30 mouse cellular contexts compared by ENCODE assay signal in genomic region chr6:70760951-70761350, GRCm38 (mm10). TPM values are rescaled to one million over a fixed set of nuclear protein-coding genes. Genes with fewer than 3 reads are reported as not detected.
DNase-seq lines count a peak whose midpoint lies in the region; ATAC-seq lines count a peak whose summit lies in the region.
"Had no signal": no experiment of that assay in that cellular context is flagged by ENCODE, and none has a peak within 500 bp of the region (broad histone marks: within the 10 kb centered on the region; RNA-seq: fewer than 3 reads in every experiment).

No protein-coding gene starts in this region.

- no peaks in the 10 kb centered on the region for H3K36me3 ChIP-seq in liver, embryonic 11.5 days (ENCODE audit: control insufficient read depth, insufficient read depth, low read length)
- H3K36me3 ChIP-seq: intestine, embryonic 15.5 days had no signal

- peak; percentile 9 for DNase-seq in left cerebral cortex, postnatal 4 days
- DNase-seq in left cerebral cortex, adult 9 months (ENCODE audit: low spot score in 2 of 2), result no peak
- peak; percentile 60 to 67 for DNase-seq in cerebellum, adult 18-20 months
- peak; percentile 71 to 73 for DNase-seq in cerebellum, postnatal 10 days
- DNase-seq in embryo, embryonic 10 days (ENCODE audit: low spot score), result no peak
- no peak for DNase-seq in urinary bladder, postnatal 36 days (ENCODE audit: low spot score in 2 of 2)
- no peak for DNase-seq in liver, embryonic 11.5 days (ENCODE audit: low spot score)
- DNase-seq: adrenal gland, postnatal 10 days; embryo, embryonic 11 days; gastrocnemius, postnatal 14 days; heart, postnatal 14 days; kidney, adult 2 months; kidney, postnatal 36 days; lung, adult 2 months; lung, postnatal 10 days; right cerebral cortex, postnatal 4 days; thymus, adult 2 months had no signal

- H3K4me1 ChIP-seq in liver, embryonic 11.5 days (replicated peaks; ENCODE audit: control insufficient read depth, insufficient read depth, low read length), result no peaks in the 10 kb centered on the region
- H3K4me1 ChIP-seq: embryonic facial prominence, embryonic 12.5 days; forebrain, embryonic 15.5 days; intestine, embryonic 15.5 days; limb, embryonic 10.5 days; limb, embryonic 15.5 days; midbrain, embryonic 13.5 days; neural tube, embryonic 13.5 days had no signal

- no peak overlapping the region for H3K4me3 ChIP-seq in liver, embryonic 11.5 days (ENCODE audit: low read depth, low read length)
- H3K4me3 ChIP-seq: embryonic facial prominence, embryonic 12.5 days; forebrain, embryonic 15.5 days; intestine, embryonic 15.5 days; layer of hippocampus, adult 2 months; limb, embryonic 10.5 days; limb, embryonic 15.5 days; midbrain, embryonic 13.5 days; neural tube, embryonic 13.5 days had no signal

- no peak overlapping the region for H3K9ac ChIP-seq in liver, embryonic 11.5 days (ENCODE audit: low read depth, low read length)
- H3K9ac ChIP-seq: embryonic facial prominence, embryonic 12.5 days; forebrain, embryonic 15.5 days; intestine, embryonic 15.5 days; limb, embryonic 15.5 days; liver, embryonic 14.5 days; midbrain, embryonic 13.5 days; neural tube, embryonic 13.5 days had no signal

- intact Hi-C loops in left cerebral cortex, postnatal 4 days (cut with DNase I), result no loop called here

- no peaks in the 10 kb centered on the region for H3K9me3 ChIP-seq in liver, embryonic 11.5 days (ENCODE audit: control insufficient read depth, low read length)
- H3K9me3 ChIP-seq: embryonic facial prominence, embryonic 12.5 days; forebrain, embryonic 15.5 days; intestine, embryonic 15.5 days; limb, embryonic 10.5 days; limb, embryonic 15.5 days; midbrain, embryonic 13.5 days; neural tube, embryonic 13.5 days had no signal

- H3K4me2 ChIP-seq in liver, embryonic 11.5 days, result no peak overlapping the region
- H3K4me2 ChIP-seq: embryonic facial prominence, embryonic 12.5 days; forebrain, embryonic 15.5 days; intestine, embryonic 15.5 days; limb, embryonic 15.5 days; midbrain, embryonic 13.5 days; neural tube, embryonic 13.5 days had no signal

- WGBS in liver, embryonic 11.5 days, result 79% methylated on average over 4 of the region's 4 CpGs

- H3K27me3 ChIP-seq in liver, embryonic 11.5 days (replicated peaks; ENCODE audit: control insufficient read depth, insufficient read depth, low read length), result no peaks in the 10 kb centered on the region
- H3K27me3 ChIP-seq: embryonic facial prominence, embryonic 12.5 days; forebrain, embryonic 15.5 days; intestine, embryonic 15.5 days; limb, embryonic 15.5 days; midbrain, embryonic 13.5 days; neural tube, embryonic 13.5 days had no signal

- no peak overlapping the region for H3K27ac ChIP-seq in liver, embryonic 11.5 days (ENCODE audit: low read depth, low read length)
- H3K27ac ChIP-seq: embryonic facial prominence, embryonic 12.5 days; forebrain, embryonic 15.5 days; intestine, embryonic 15.5 days; layer of hippocampus, adult 2 months; limb, embryonic 10.5 days; limb, embryonic 15.5 days; liver, embryonic 14.5 days; macrophage; midbrain, embryonic 13.5 days; neural tube, embryonic 13.5 days; stomach, postnatal 0 days had no signal

- no peak for ATAC-seq in liver, embryonic 11.5 days (replicated peaks; ENCODE audit: low FRiP score)
- ATAC-seq: CD4-positive, CD25-positive, alpha-beta regulatory T cell, adult 4 months; forebrain, embryonic 15.5 days; hindbrain, embryonic 16.5 days; intestine, embryonic 15.5 days; midbrain, embryonic 13.5 days had no signal

RNA-seq across cellular contexts. Expression of gene Rpia, which starts 31.1 kb away (rescaled TPM):
- 10 to 100 TPM; 16.1 to 19.0 TPM for total RNA-seq in left cerebral cortex, postnatal 4 days (2021)
- 6.5 and 8.6 TPM in 2 replicates for polyA plus RNA-seq in liver, embryonic 11.5 days (2014; fragmentation: Nextera tagmentation; extraction: Ambion mirVana)

Comparison
In these comparisons a context has a peak if more than half of its experiments do, and no peak if none do; other contexts are left out.
1. DNase-seq: peak in left cerebral cortex, postnatal 4 days (single experiment), cerebellum, adult 18-20 months (2 of 2) and cerebellum, postnatal 10 days (2 of 2); none in left cerebral cortex, adult 9 months (0 of 2), embryo, embryonic 10 days (single experiment), urinary bladder, postnatal 36 days (0 of 2) and liver, embryonic 11.5 days (single experiment).